Mouse (Mus musculus) layer of hippocampus, adult 2 months (tissue): Measurements from ENCODE around the gene Pym1. TPM values are rescaled to one million over a fixed set of nuclear protein-coding genes. Genes with fewer than 3 reads are reported as not detected.

ENCODE experiments used
- DNase-seq, 2 experiments: peaks; one replicate each; pipeline ENCODE4 v3.0.0; 2022; ENCODE audit warnings: low spot score in 2 of 2
- H3K27ac ChIP-seq: fragments of 200-600 bp; 2 replicates; pipeline ENCODE4 v1.8.1; 2022
- H3K4me3 ChIP-seq: fragments of 200-600 bp; 2 replicates; pipeline ENCODE4 v1.8.1; 2022; ENCODE audit warnings: mild to moderate bottlenecking
- CTCF ChIP-seq: fragments of 200-600 bp; conservative IDR thresholded peaks from 2 replicates; pipeline ENCODE4 v1.8.1; 2022; ENCODE audit warnings: antibody characterized with exemption, mild to moderate bottlenecking, moderate library complexity
- total RNA-seq, 2 experiments: library from RNA; stranded (reverse); gene quantifications; 2 replicates each; pipeline ENCODE4 v1.2.3; 2021

Pym1 gene
- total RNA-seq, 2 experiments from 2014 or later = 22.0 to 30.6 TPM

DNA sequence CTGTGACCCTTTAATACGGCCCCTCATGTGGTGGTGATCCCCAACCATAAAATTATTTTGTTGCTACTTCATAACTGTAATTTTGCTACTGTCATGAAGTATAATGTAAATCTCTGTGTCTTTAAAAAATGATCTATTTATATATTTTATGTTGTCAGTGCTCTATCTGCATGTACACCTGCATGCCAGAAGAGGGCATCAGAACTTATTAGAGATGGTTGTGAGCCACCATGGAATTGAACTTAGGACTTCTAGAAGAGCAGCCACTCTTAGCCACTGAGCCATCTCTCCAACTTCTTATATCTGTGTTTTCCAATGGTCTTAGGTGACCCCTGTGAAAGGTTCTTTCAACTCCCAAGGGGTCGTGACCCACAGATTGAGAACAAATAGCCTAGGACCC lies 25.2 kb downstream of the Pym1 start:
- DNase-seq = no peak
- peak; percentile 72 for TF ChIP-seq CTCF
- no peak overlapping the region for H3K4me3 ChIP-seq
- H3K27ac ChIP-seq = no peak overlapping the region

DNA sequence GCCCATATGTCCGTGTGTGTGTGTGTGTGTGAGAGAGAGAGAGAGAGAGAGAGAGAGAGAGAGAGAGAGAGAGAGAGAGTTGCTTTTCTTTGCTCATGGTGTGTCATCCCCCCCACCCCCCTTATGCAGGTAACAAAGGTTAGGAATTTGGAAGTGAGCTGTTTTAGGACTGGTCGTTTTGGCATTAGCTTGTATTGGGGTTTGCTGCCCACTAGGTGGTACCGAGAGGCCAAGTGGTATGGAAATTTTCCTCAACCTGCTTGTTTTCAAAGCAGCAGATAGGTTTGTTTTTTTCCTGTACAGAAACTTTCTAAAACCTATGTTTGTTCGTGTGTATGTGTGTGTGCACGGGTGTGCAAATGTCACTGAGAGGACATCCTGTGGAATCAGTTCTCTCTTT lies 26.0 kb downstream of the Pym1 start:
- DNase-seq = no peak
- TF ChIP-seq CTCF = peak; percentile 47
- Histone ChIP-seq H3K27ac (no peak overlapping the region), H3K4me3 (no peak overlapping the region)

DNA sequence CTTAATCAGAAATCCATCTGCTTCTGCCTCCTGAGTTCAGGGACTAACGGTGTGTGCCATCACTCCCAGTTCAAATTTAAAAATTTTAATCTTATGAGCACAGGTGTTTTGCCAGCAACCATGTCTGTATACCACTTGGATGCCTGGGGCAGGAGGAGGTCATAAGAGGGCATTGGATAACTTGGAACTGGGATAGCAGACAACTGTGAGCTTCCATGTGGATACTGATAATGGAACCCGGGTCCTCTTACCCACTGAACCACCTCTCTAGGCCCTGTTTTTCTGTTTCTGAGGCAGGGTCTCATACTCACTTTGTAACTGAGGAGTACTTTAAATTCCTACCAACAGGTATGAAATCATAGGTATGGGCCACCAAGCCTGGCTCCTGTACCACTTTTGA lies 30.8 kb downstream of the Pym1 start:
- Histone ChIP-seq H3K4me3 (no peak overlapping the region), H3K27ac (no peak overlapping the region)
- TF ChIP-seq CTCF = no peak

DNA sequence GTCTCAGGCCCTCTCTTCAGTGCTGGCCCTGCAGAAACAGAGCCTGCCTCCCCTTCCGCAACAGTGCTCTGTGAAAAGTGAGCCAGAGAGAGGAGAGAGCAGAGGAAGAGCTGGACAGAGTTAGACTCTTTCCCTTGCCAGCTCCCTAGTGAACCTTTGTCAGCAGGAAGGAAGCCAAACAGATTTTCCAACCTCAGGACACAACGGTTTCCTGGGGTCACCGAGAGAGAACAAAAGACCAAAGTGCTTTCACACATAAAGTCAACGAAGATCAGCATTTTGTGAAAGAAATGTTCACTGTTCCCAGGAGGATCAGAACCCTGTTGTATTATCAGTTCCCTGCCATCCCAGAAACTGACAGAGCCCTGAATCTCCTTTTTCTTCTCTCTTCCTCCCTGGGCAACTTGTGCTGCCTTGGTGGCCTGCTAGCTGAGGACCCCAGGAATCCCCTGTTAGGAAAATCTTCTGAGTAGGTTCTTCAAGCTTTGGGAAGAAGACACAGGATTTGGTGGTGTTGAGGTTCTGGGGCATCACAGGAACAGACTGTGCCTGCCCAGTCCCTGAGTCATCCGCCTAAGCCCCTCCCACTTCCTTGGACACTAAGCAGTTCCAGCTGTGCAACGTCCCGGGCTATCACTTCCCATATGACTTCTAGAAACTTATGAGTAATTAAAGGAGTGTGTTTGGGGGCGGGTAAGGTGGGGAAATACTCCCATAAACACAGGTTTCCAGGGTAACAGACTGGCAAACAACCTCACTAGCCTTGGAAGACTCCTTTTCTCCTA lies 31.5 kb downstream of the Pym1 start:
- DNase-seq = no peak
- peak overlapping the region; percentile 24; the same call in 1 of the 2 replicates for H3K27ac ChIP-seq
- no peak overlapping the region for H3K4me3 ChIP-seq
- no peak for TF ChIP-seq CTCF

More for the DNA sequence above, 30.8 kb downstream of the Pym1 start:
- DNase-seq = no peak

DNA sequence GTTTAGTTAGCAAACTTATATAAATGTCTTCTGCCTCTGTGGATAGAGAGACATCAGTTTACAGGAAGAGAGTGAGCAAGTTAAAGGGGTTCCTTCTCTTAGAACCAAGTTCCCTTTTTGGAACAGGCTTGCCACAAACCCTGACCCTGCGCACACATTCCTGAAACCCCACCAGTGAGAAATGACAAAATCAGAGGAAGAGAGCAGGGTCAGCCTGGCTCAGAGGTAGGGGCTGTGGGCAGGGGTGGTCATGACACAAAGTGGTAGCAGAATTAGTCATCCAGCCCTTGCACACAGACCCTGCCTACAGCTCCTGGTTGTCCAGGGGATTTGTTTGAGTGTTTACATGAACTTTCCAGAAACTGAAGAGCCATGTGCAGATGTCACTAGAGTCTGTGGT lies 32.5 kb downstream of the Pym1 start:
- no peak for DNase-seq
- Histone ChIP-seq H3K4me3 (no peak overlapping the region), H3K27ac (no peak overlapping the region)
- TF ChIP-seq CTCF = no peak

DNA sequence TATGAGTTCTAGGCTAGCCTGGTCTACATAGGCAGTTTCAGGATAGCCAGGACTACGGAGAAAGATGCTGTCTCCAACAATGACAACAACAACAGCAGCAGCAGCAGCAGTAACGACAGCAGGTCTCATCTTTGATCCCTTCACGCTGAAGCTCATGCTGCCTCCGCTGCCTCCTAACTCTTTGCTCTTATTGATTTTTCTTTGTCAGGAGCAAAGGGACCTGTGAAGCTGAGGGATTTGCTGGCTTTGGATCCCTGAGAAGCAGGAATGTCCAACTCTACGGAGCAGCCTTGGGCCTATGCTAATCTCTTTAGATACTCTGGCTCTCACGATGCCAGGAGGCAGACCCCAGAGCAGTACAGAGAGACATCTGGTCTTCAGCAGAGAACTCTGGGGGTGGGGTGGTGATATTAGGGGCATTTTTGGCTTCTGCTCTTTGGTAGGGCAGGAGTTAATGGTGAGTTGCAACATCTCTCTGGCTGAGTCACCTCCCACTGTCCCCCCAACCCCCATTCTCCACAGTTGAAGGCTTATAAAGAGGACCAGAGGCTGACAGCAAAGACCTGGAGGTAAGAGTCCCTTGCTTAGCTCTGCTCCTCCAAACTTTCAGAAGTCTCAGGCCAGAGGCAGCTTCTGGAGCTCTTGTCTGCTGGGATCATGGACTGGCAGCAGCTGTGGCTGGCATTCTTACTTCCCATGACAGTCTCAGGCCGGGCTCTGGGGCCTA lies 42.9 kb downstream of the Pym1 start, which contains the start of gene Mmp19:
Mmp19 (plus strand) TSS at position 513 of the 727 bp plus-strand sequence.
- no peak for TF ChIP-seq CTCF

DNA sequence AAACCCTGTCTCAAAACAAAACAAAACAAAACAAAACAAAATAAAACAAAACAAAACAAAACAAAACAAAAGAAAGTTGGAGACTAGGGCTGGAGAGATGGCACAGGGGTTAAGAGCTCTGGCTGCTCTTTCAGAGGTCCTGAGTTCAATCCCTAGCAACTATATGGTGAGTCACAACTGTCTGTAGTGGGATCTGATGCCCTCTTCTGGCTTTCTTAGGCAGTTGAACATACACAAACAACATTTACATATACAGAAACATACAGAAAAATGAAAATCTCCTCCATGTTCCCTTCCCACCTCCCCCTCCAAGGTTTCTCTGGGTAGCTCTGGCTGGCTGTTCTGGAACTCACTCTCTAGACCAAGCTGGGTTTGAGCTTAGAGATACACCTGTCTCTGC lies 44.4 kb downstream of the Pym1 start:
- no peak overlapping the region for H3K27ac ChIP-seq
- no peak overlapping the region for H3K4me3 ChIP-seq
- DNase-seq = no peak
- TF ChIP-seq CTCF = peak; percentile 22

More for the DNA sequence above, 42.9 kb downstream of the Pym1 start, which contains the start of gene Mmp19:
- H3K4me3 ChIP-seq = no peak within 1 kb of the TSS
- no peak within 1 kb of the TSS for H3K27ac ChIP-seq
- no peak for DNase-seq

DNA sequence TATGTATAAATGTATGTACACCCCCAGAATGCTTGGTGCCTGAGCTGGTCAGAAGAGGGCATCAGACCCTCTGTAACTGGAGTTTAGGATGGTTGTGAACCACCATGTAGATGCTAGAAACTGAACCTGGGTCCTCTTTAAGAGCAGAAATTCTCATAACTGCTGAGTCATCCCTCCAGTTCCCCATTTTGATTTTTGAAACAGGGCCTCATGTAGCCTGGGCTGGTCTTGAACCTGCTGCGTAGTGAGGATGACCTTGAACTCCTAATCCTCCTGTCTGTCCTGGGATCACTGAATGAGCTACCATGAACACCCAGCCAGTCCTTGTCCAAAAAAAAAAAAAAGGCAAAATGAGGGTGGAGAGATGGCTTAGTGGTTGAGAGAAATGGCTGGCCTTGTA lies 45.6 kb downstream of the Pym1 start:
- TF ChIP-seq CTCF = no peak
- no peak overlapping the region for H3K4me3 ChIP-seq
- DNase-seq = no peak
- no peak overlapping the region for H3K27ac ChIP-seq

DNA sequence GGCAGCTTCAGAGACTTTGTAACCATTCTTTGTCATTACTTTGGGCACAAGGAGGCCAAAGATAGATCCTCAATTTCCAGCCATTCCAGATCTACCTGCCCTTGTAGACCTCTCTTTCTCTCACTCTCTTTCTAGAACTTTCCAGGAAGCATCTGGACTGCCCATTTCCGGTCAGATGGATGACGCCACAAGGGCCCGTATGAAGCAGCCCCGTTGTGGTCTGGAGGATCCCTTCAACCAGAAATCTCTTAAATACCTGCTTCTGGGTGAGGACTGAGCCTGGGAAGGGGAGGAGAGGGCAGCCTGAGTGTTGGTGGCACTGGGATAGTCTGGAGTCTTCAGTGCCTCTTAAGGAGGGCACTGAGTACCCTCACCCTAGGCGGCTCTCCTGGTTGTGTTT lies 46.7 kb downstream of the Pym1 start:
- Histone ChIP-seq H3K27ac (no peak overlapping the region), H3K4me3 (no peak overlapping the region)
- DNase-seq = no peak
- TF ChIP-seq CTCF = no peak

DNA sequence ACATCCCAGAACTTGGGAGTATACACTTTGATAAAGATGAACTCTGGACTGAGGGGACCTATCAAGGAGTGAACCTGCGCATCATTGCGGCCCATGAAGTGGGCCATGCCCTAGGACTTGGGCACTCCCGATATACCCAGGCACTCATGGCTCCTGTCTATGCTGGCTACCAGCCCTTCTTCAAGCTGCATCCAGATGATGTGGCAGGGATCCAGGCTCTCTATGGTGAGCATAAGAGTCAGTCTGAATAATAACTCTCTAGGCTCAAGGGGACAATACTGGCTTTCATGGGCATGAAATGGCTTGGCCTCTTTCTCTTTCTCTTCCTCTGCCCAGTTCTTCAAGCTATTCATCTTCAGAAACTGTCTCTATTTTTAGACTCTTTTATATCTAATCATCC lies 47.9 kb downstream of the Pym1 start:
- no peak overlapping the region for H3K27ac ChIP-seq
- H3K4me3 ChIP-seq = no peak overlapping the region
- DNase-seq = no peak
- TF ChIP-seq CTCF = no peak

DNA sequence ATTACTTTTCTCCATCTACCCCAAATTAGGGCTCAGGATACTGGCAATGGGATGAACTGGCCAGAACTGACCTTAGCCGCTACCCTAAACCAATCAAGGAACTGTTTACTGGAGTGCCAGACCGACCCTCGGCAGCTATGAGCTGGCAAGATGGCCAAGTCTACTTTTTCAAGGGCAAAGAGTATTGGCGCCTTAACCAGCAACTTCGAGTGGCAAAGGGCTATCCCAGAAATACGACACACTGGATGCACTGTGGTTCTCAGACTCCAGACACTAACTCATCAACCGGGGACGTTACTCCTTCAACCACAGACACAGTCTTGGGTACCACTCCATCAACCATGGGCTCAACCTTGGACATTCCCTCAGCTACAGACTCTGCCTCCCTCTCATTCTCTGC lies 51.0 kb downstream of the Pym1 start:
- no peak for TF ChIP-seq CTCF

DNA sequence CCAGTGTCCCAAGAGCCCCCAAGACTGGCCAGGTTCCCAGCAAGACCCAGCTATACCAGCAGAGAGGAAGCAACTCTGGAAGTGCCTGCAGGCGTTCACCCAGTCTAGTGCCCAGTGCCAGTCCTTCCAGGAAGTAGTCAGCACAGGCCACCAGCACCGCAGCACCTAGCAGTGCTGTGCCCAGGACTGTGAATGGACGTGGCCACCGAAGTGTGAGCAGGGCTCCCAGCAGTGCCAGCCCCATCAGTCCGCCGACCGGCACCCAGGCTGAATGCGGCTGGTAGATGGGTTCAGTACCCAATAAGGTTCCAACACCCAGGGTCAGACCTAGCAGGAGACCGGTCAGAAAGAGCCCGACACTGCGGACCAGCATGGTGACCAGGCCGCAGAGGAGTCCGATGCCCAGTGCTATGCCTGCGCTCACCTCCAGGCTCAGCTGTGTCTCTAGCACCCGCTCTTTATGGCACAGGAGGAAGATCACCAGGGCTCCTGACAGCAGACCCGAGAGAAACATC lies 54.3 kb downstream of the Pym1 start:
- Histone ChIP-seq H3K27ac (no peak overlapping the region), H3K4me3 (no peak overlapping the region)
- no peak for DNase-seq
- no peak for TF ChIP-seq CTCF

More for the DNA sequence above, 51.0 kb downstream of the Pym1 start:
- DNase-seq = no peak
- Histone ChIP-seq H3K27ac (no peak overlapping the region), H3K4me3 (no peak overlapping the region)

DNA sequence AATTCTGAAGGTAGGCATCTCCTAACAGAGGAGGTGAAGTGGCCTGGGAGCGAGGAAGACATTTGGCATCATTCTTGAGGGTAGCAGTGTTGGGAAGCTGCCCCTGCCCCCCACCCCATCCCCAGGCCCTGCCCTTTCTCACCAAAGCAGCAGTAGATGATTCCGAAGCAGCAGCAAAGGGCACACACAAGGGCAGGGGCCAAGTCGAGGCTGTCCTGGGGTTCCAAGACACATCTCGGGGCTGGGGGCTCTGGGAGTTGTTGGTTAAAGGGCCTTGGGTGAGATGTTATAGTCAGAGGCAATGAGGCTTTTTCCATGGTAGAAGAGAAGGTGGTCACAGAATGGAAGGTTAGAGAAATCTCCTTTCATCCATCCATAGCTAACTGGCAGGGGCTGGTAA lies 55.3 kb downstream of the Pym1 start:
- DNase-seq = no peak
- TF ChIP-seq CTCF = no peak
- Histone ChIP-seq H3K4me3 (peak overlapping the region; percentile 94), H3K27ac (peak overlapping the region; percentile 98; the same call in 1 of the 2 replicates)
